Mouse (Mus musculus) layer of hippocampus, adult 6 months (tissue): ENCODE measurements around the gene Tex13c3. TPM values are rescaled to one million over a fixed set of nuclear protein-coding genes. Genes with fewer than 3 reads are reported as not detected.

Experiments used
- long read RNA-seq, 2 experiments: library from polyadenylated mRNA; unstranded; transcript quantifications; one replicate each; pipeline ENCODE4 v2.0.0; 2019 to 2020
- polyA plus RNA-seq: library from polyadenylated mRNA; unstranded; fragments of <200 nt; fragmentation: Nextera tagmentation; gene quantifications from 2 replicates; pipeline ENCODE4 v1.2.3, GENCODE M21; 2021

Gene Tex13c3
- not detected in 2 replicates for polyA plus RNA-seq
- long read RNA-seq, experiment 1: 0 reads
- long read RNA-seq, experiment 2: 0 reads

GRCm38 (mm10) chrX:19481219-19481618 lies at the start of gene Tex13c3:
TSS of gene Tex13c3 (minus strand) at chrX:19481319.

